Mouse (Mus musculus) kidney, adult 2 months (tissue): ENCODE data around the gene Faap20.
A peak's percentile ranks its signal among the peaks of the same experiment; 100 is the strongest.

ENCODE experiments used
- CTCF ChIP-seq: fragments of 200-500 bp; conservative IDR thresholded peaks from 2 replicates; pipeline ENCODE4 v1.5.1; 2011; ENCODE audit warnings: low read depth, mild to moderate bottlenecking, control low read depth, low read length, moderate library complexity, mixed read lengths; ENCODE audit not compliant: insufficient read depth, insufficient read length
- POLR2A ChIP-seq: fragments of 200-500 bp; IDR thresholded peaks from one replicate; pipeline ENCODE4 v1.6.1; 2011; ENCODE audit warnings: low read depth, low read length, control low read depth

DNA sequence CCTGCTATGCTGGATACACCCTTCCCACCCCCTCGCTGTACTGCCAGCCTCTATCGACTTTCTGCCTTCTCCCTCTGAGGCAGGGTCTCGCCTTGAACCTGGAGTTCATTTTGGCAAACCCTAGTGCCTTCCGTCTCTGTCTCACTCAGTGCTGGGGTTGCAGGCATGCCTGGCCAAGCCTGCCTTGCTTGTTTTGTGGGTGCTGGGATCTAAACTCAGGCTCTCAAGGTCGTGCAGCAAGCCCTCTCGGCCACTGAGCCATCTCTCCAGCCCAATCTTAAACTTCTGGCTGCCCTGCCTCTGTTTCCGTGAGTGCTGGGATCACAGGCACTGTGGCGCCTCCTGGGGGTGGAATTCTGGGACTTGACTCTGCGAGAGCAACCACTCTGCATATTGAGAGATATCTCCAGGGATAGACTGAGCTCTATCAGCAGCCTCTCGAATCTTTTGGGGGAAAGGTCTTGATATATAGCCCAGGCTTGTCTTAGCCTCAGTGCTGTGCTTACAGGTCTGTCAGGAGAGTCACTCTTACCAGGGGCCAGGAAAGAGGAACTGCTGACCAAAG lies 45.5 kb downstream of the Faap20 start:
- no peak for TF ChIP-seq POLR2A
- 0 out of 2 replicates have a peak, but pooled peaks have one; percentile 10 for TF ChIP-seq CTCF
